Mouse (Mus musculus): ENCODE data around the gene Mpnd.
A peak's percentile ranks its signal among the peaks of the same experiment; 100 is the strongest.

DNA sequence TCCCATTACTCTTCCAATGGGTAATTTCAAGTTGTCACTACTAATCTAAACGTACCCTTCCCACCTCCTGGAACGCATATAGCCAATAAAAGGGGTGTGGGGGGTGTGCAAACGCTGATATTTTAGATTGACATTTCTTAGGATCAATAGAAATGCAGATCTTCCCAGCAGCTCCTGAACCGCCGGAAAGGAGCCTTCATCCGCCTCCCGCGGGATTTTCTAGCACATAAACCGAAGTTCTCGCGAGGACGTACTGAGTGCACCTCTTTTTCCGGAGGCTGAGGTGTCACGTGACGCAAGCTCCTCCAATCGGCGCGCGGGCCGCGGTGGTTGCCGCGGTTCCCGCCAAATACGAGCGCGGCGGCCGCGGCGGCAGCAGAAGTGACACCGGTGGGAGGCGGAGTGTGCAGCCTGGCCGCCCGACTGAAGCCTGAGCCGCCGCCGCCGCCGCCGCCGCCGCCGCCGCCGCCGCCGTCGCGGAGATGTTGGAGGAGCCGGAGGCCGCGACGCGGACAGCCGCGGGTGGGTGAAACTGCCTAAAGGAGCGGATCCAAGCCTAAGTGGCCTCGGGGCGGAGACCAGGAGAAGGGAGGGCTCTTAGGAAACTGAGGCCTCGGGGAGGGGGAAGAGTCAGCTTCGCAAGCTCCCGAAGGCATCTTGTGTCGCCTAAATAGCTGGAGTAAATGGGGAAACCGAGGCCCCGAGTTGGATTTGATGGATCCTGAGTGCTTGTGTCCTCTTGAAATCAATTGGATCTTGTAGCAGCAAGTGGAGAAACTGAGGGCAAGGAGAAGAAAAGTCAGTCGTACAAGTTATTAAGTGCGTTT lies 34.7 kb downstream of the Mpnd start, which contains the start of gene Chaf1a:
- TF ChIP-seq POLR2A (IDR thresholded peaks at IDR 0.05; ENCODE audit: insufficient read length, low read depth) (peak; percentile 55), CEBPB (IDR thresholded peaks at IDR 0.05; ENCODE audit: insufficient read depth, poor library complexity, severe bottlenecking) (no peak), POLR2AphosphoS2 (IDR thresholded peaks at IDR 0.05; ENCODE audit: insufficient read length, low read depth) (peak; percentile 42), MYOG (IDR thresholded peaks at IDR 0.05; ENCODE audit: control insufficient read depth in 1 of 3, insufficient read depth in 1 of 3, insufficient read length in 2 of 3, low read depth in 2 of 3) (no peak), TCF12 (IDR thresholded peaks at IDR 0.05; ENCODE audit: insufficient read depth, poor library complexity, severe bottlenecking) (no peak), SRF (IDR thresholded peaks at IDR 0.05; ENCODE audit: control insufficient read depth, insufficient read length, low read depth) (peak; percentile 40), TCF3 (IDR thresholded peaks at IDR 0.05; ENCODE audit: insufficient read length, low read depth) (no peak), USF1 (IDR thresholded peaks at IDR 0.05; ENCODE audit: low read depth) (peak; percentile 99), MAX (IDR thresholded peaks at IDR 0.05; ENCODE audit: low read depth) (no peak), E2F4 (IDR thresholded peaks at IDR 0.05; ENCODE audit: insufficient read depth) (peak; percentile 81)

Measured in myocyte (in vitro differentiated cells).